Mouse (Mus musculus): ENCODE data around the gene Tnni3k. TPM values are rescaled to one million over a fixed set of nuclear protein-coding genes. Genes with fewer than 3 reads are reported as not detected.
A peak's percentile ranks its signal among the peaks of the same experiment; 100 is the strongest.

Gene Tnni3k
- not detected for total RNA-seq (2021)
- long read RNA-seq, experiment 1: 0 reads
- long read RNA-seq, experiment 2: 0 reads

DNA sequence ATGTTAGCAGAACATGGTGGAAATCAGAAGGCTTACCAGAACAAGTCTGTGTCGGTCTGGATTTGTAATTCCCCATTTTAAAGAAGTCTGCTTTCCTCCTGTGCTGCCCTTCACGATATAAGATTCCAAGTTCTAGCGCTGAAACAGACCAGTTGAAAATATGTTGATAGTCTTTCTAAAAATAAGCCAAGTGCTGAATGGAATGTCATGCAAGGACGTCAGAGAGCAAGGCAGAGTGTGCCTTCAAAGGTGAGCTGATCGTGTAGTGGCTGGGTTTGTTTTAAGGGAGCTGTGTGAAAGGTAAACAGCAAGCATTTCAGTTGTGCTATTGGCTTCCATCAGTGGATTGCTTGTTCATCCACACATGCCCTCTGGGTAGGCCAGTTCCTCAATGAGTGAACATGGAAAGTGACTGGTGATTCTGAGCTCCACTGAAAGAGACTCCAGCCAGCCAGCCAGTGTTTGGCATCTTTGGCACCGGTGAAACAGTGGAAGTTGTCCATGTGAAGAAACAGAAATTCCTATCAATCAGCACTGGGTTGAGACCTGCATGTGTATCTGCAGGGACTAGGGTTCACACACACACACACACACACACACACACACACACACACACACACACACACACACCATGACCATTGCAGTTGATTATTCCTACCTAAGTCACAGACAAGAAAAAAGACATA lies at the start of gene Tnni3k:
Tnni3k (minus strand) TSS at position 177 of the 686 bp plus-strand sequence.
- intact Hi-C loops (cut with DNase I; ENCODE audit: low total_unique reads): no loop called here
- no peak for DNase-seq

DNA sequence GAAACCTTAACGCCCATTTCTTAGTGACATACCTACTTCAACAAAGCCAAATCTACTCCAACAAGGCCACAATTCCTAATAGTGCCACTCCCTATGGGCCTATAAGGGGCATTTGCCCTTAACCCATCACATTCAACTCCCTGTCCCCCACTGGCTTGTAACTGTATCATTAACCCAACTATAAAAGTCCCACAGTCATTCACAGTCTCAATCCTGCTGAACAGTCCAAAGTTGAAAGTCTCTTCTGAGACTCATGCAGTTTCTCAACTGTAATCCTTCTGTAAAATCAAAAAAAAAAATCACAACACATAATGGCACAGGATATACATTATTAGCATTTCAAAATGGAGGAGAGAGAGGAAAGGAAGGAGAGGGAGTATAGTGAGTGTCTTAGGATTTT lies 44.1 kb upstream of the Tnni3k start:
- intact Hi-C loops (cut with DNase I; ENCODE audit: low total_unique reads): no loop called here
- no peak for DNase-seq

DNA sequence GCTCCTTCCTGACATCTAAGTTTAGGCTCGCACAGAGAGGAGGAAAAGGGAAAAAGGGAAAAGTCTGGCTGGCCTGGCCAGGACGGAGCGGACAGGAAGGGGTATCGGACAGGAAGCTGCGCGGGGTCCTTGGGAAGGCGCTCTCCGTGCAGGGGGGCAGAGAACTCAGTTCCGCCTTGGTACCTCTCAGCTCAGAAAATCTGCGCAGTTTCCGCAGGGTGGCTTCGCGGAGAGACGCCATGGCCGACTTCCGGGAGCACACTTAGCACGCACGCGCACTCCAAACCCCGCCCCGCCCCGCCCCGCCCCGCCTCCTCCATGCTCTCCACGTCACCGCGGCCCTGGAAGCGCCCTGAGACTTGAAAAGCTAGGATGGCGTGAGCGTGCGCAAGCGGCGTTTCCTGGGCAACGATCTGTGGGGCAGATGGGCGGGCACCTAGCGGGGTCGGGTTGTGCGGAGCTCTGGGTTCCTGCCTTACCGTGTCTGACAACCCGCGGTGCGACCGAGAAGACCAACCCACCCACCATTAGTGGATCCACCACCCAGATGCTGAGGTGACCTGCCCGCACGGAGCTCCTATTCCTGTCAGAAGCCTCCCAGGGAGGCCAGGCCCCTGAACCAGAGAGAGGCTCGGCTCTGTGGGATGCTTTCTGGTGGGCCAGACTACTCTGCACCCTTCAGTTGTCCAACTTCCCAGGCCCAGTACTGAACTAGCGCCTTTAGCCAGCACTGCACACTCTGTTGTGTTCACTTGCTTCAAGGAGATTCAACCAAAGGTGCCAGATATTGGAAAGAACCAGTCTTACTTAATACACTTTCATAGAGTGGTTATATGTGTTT lies 38.1 kb upstream of the Tnni3k start, which contains the start of the genes Fpgt and Lrriq3:
Fpgt (minus strand) TSS at position 288 of the 841 bp plus-strand sequence.
Lrriq3 (plus strand) TSS at position 319 of the 841 bp plus-strand sequence.
- DNase-seq: peak; percentile 91
- intact Hi-C loops (cut with DNase I; ENCODE audit: low total_unique reads): no loop called here

DNA sequence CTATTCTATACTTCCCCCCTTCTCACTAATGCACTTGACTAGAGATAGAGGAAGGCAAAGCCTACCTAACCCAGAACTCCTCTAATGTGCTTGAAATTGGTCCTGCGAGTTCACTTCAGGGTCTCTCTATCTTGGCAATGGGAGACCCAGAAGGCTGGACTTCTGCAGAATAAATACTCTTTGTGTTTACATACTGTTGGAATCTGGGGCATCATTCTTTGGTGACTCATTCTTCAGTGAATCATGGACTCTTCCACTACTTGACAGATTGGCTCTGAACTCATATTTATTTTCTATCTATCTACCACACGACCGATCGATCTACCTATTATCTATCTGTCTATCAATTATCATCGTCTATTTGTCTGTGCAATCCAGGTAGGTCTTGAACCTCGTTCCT lies 36.9 kb upstream of the Tnni3k start:
- DNase-seq: no peak
- intact Hi-C loops (cut with DNase I; ENCODE audit: low total_unique reads): no loop called here

DNA sequence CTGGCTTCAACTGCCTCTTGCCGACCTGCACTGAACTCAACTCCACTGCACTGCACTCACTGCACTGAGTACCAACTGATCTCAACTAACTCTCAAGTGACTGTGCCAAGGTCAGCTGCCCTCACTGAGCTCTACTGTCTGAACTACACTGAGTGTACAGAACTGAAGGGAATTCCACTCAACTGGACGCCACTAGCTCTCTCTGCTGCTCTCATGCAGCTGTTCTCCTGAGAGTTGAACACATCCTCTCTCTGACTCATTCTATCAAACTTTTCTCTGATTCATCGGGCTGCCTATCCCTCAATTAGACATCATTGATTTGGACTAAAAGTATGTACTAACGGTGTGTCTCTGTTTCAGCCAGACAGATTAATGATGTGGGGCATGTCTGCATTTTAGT lies 22.7 kb upstream of the Tnni3k start:
- no peak for DNase-seq
- intact Hi-C loops (cut with DNase I; ENCODE audit: low total_unique reads): no loop called here

DNA sequence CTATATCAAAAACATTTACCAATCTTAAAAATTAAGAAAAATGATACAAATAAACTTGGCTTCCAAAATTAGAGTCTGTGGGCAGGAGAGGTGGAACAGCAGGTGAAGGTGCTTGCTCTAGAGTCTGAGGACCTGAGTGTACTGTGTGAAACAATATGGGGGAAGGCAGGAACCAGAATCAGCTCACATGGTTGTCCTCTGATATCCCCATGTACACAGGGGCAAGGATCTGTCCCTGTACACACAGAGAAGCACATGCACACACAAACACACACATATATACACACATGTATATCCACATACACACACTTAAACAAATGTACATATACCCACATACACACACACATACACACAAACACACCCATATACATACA lies 4.2 kb upstream of the Tnni3k start:
- no peak for DNase-seq
- intact Hi-C loops (cut with DNase I; ENCODE audit: low total_unique reads): no loop called here

DNA sequence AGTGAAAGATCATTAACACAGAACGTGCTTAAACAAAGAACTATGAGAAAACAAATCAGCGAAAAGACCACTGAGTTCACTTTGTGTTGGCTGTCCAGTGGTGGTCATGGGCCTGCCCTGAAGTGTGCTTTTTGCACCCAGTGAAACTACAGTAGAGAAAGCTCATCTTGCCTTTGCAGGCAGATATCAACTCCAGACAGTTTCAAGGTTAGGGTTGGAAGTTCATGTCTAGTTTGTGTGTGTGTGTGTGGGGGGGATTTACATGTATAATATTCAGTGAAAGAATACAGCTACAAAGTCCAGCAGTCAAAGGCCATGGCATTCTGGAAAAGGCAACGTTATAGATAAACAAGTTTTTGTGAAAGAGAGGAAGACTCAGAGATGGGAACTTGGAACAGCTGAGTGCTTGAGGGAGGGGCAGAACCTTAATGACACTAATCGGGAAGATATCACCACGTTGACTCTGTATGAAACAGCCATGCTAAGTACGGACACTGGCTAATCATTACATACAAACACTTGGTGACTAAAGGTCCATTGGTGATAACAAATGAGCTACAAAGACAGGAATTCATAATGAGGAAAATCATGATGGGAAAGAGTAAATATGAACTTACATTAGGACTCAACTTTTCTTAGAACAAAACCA lies 3.7 kb upstream of the Tnni3k start:
- no peak for DNase-seq
- intact Hi-C loops (cut with DNase I; ENCODE audit: low total_unique reads): no loop called here

DNA sequence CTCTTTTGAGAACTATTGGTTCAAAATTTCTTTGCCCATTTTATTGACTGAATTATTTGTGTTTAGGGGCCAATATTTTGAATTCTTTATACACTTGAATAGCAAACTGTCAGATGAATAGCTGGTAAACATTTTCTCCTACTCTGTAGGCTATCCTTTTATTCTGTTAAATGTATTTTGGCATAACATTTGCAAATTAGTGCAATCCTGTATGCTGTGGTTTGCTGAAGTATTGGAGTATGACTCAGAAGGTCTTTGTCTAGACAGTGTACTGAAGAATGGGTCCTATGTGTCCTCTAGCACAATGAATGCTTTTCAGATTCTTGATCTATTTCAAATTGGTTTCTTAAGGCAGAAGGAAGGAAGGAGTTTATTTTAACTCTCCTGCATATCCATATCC lies 2.4 kb upstream of the Tnni3k start:
- intact Hi-C loops (cut with DNase I; ENCODE audit: low total_unique reads): no loop called here

DNA sequence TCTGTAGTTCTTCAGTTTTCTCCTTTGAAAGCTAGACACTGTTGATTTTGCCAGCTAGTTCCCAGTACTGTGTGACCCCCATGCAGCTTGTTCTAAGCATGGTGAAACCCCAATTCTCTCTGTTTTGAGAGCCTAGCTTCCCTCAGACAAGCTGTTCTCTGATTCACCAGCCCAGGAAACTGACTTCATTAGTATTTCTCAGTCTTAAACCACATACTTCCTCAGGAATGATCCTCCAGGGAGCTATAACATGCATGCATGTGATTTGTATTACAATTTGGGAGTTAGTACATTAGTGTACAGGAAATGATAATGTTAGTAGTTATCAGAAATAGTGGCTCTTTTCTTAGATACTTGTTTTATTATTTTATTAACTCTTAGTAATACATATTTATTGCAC lies 1.4 kb upstream of the Tnni3k start:
- no peak for DNase-seq
- intact Hi-C loops (cut with DNase I; ENCODE audit: low total_unique reads): no loop called here

More for the DNA sequence above, 2.4 kb upstream of the Tnni3k start:
- no peak for DNase-seq

DNA sequence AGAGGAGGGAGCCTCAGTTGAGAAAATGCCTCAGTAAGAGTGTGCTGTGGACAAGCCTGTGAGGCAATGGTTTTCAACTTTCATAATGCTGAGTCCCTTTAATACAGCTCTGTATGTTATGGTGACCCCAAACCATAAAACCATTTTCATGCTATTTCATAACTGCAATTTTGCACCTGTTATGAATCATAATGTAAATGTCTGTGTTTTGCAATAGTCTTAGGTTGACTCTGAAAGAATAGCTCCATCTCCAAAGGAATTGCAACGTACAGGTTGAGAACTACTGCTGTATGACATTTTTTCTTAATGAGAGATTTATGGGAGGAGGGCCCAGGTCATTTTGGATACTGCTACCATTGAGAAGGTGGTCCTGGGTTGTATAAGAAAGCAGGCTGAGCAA lies 2.0 kb downstream of the Tnni3k start:
- intact Hi-C loops (cut with DNase I; ENCODE audit: low total_unique reads): no loop called here
- no peak for DNase-seq

DNA sequence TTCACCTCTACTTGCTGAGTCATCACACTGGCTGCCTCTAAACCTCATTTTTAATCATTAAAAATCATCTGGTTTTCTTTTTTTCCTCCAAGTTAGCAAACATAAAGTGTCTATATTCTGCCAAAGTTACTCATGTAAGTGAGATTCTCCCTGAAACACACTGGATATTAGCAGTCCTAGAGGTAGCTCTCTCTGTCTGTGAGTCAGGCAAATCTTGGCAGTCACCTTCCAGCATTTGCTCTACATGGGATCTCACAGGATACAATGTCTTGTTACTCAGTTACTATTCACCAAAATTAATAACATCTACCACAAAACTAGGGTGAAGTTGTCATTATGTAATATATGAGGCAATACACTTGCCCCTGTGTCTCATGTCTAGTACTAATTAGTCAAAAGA lies 3.2 kb downstream of the Tnni3k start:
- intact Hi-C loops (cut with DNase I; ENCODE audit: low total_unique reads): no loop called here
- DNase-seq: no peak

DNA sequence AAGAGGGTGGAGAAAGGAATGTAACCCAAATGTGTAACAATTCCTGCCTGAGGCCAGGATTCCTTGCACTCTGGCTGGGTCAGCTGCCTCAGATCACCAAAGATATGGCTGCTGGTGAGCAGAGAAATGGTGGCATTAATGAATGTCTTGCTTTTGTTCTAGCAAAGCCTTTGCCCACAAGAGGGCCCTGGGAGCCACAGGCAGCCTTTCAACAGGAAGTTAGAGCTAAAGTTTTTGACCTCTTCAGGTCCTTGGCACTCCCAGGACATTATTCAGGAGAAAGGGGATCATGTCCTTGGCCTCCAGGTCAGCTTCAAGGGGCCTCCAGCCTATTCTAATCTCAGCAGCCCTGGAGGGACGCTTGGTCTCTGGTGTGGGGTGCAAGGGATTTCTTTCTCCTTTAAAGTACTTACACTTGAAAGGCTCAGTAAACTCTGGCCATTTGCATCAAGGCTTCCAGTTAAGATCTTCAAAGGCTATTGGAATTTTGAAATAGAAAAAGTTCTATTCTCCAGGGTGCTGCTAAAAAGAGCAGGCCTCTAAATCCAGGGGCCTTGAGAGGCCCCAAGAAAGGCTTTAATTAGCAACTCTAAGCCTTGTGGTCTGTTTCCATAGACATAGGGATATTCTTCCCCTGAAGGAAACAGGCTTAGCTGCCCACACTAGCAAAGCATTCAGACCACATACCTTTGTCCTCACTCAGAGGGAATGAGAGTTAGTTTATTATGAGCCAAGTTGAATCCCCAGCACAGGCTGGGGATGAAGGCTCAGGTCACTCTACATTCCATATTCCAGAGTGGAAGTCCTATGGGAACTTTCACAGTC lies 16.0 kb downstream of the Tnni3k start:
- intact Hi-C loops (cut with DNase I; ENCODE audit: low total_unique reads): no loop called here
- DNase-seq: no peak

DNA sequence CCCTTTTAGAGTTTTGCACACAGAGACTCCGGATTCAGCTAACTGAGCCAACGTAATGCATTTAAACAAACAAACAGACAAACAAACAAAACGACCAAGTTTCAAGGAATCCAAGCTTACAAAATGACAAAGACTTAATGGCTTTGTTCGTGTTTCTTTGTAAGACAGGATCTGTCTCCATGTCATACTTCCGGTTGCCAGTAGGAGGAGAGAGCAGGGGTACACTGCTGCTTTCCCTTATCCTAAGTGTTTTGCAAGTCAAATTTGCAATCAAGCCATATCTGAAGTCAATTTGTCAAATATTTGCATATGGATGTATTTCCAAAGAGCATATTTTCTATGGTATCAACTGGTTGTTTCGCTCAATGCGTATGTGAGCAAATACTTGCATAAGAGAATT lies 20.9 kb downstream of the Tnni3k start:
- intact Hi-C loops (cut with DNase I; ENCODE audit: low total_unique reads): no loop called here
- no peak for DNase-seq

DNA sequence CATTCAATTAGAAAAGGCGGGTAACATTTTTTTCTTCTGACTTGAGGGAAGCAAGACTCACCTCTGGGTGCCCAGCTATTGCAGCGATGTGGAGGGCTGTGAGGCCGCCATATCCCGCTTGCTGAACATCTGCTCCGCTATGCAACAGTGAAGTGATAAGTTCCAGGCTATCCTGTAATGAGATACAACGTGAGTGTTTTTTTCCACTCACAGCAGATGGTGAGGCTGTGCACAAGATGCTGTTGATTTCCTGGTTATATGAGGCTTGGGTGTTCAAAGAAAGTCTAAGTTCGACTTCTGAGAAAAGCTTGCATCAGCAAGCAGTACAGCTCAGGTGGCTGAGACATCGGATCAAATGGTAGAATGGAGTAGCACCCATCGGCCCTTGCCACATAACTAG lies 25.0 kb downstream of the Tnni3k start:
- intact Hi-C loops (cut with DNase I; ENCODE audit: low total_unique reads): no loop called here
- DNase-seq: no peak

DNA sequence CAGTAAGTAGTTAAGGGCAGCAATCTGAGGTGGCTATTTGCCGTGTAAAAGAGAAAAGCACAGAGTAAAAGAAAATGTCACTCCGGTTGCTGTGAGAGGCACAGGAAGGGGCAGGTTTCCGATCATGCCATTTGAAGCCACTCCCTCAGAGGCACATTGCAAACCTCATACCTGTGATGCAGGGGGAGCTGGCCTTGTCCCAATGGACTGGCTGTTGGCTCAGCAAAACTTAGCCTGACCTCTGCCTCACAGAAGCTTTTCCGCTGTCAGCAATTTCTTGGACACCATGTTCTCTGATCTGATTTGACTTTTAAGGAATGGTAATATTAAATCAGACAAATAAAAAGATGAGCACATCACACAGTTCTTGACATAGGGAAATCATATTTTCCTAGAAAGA lies 52.4 kb downstream of the Tnni3k start:
- intact Hi-C loops (cut with DNase I; ENCODE audit: low total_unique reads): no loop called here
- no peak for DNase-seq

DNA sequence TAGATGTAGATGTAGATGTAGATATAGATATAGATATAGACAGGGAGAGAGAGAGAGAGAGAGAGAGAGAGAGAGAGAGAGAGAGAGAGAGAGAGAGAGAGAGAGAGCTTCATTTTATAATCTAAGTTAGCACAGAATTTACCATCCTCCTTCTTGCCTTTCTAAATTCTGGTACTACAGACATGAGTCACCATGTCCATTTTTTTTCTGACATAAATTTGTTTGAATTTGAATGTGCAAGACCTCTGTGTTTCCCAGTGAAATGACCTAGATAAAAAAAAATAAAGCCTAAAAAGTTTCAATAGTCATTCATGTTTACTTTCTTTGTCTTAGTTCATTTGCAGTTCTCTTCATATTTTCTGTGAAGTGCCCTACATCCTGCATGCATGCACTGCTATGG lies 54.2 kb downstream of the Tnni3k start:
- DNase-seq: no peak
- intact Hi-C loops (cut with DNase I; ENCODE audit: low total_unique reads): no loop called here

DNA sequence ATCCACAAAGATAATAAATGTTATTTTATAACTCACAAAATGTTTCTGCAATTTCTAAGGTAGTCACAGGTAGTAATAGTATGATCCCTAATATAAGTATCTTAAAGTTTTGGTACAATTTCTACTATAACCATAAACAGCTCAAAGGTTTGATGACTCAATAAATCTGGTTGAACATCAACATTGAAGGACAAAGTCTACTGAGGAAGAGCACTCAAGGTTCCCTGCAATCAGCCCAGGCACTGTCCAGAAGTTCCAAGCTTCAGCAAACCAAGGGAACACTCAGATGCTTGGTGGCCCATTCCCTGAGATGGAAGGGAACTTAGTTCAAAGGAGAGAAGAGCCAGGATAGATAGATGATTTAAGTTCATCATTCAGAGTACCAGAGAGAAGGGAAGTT lies 62.5 kb downstream of the Tnni3k start:
- intact Hi-C loops (cut with DNase I; ENCODE audit: low total_unique reads): no loop called here
- DNase-seq: no peak

DNA sequence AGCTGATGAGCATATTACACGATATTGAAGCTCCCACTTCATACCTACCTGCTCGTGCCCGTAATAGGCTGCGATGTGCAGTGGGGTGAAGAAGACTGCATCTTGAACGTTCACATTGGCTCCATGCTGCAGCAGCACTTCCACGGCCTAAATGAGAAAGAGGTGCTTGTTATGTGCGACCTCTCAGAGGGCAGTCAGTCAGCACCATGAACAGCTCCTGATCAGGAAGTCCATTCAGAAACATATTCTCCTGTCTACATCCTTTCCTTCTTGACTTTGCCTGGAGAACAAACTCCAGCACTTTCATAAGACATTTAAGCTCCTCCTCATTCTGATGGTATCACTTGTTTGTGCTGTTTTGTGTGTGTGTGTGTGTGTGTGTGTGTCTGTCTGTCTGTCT lies 76.1 kb downstream of the Tnni3k start:
- DNase-seq: no peak
- intact Hi-C loops (cut with DNase I; ENCODE audit: low total_unique reads): no loop called here

DNA sequence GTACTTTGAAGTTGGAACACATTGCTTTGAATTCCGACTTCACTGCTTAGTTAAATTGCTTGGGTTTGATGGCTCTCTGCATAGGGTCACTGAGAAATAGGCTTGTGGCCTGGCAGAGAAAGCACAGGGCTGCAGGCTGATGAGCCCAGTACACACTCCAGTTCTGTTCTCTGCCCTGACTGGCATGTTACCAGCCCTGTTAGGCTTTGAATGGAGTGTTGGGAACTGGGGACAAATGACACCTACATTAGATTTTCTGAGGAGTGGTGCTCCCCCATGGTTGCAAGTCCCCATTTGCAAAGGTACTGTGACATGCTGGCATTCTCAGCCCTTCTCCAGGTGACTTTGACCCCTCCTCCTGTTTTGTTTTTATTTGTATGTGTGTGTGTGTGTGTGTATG lies 83.6 kb downstream of the Tnni3k start:
- intact Hi-C loops (cut with DNase I; ENCODE audit: low total_unique reads): no loop called here
- DNase-seq: no peak

DNA sequence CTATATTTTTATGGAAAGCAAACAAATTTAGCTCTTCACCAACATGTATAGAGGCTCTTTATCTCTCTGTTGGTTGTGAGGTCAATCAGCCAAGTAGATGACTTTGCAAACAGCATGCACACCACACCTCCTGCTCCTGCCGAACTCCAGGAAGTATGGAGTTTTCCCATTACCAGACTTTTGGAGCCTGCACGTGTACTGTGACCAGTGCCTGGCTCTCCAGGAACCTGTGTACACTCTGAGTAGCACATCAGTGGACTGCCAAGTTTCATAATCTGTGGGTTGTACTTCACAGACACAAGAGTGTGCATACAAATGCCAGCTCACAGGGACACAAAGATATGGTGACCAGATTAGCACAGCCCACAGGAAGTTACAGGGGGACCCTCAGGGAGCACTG lies 84.2 kb downstream of the Tnni3k start:
- DNase-seq: no peak
- intact Hi-C loops (cut with DNase I; ENCODE audit: low total_unique reads): no loop called here
